Mouse (Mus musculus) lung, adult 2 months (tissue): ENCODE data around the gene Rbfox3. TPM values are rescaled to one million over a fixed set of nuclear protein-coding genes. Genes with fewer than 3 reads are reported as not detected.

Experiments
- DNase-seq: peaks from one replicate; pipeline ENCODE4 v3.0.0; 2022
- H3K4me1 ChIP-seq: fragments of 200-500 bp; 2 replicates; pipeline ENCODE4 v1.6.1; 2011; ENCODE audit warnings: low read length; ENCODE audit not compliant: control insufficient read depth, insufficient read depth
- H3K4me3 ChIP-seq: fragments of 200-500 bp; replicated peaks from 2 replicates; pipeline ENCODE3; 2011; ENCODE audit warnings: low read depth, mild to moderate bottlenecking, control low read depth, low read length; ENCODE audit errors: extremely low read depth
- CTCF ChIP-seq: fragments of 200-500 bp; IDR thresholded peaks from 2 replicates; pipeline ENCODE4 v1.5.1; 2011; ENCODE audit warnings: mild to moderate bottlenecking, low read length, control low read depth; ENCODE audit not compliant: insufficient read depth
- POLR2A ChIP-seq: fragments of 200-500 bp; IDR thresholded peaks from 2 replicates; pipeline ENCODE4 v1.6.1; 2011; ENCODE audit warnings: low read depth, mild to moderate bottlenecking, control low read depth, low read length, borderline replicate concordance; ENCODE audit errors: extremely low read depth
- WGBS: fragments of 180-500 bp; shearing (Covaris S2); methylation state at CpG from one replicate; pipeline ENCODE4 v1.1.7; 2018; 5-methylcytosine and 5-hydroxymethylcytosine counted together
- polyA plus RNA-seq: library from polyadenylated mRNA; depleted of rRNA; stranded (reverse); fragments of >200 nt; gene quantifications from 2 replicates; pipeline ENCODE4 v1.2.3, GENCODE M21; 2012

Rbfox3 gene
- polyA plus RNA-seq, 1 experiment, result 1.3 TPM

DNA sequence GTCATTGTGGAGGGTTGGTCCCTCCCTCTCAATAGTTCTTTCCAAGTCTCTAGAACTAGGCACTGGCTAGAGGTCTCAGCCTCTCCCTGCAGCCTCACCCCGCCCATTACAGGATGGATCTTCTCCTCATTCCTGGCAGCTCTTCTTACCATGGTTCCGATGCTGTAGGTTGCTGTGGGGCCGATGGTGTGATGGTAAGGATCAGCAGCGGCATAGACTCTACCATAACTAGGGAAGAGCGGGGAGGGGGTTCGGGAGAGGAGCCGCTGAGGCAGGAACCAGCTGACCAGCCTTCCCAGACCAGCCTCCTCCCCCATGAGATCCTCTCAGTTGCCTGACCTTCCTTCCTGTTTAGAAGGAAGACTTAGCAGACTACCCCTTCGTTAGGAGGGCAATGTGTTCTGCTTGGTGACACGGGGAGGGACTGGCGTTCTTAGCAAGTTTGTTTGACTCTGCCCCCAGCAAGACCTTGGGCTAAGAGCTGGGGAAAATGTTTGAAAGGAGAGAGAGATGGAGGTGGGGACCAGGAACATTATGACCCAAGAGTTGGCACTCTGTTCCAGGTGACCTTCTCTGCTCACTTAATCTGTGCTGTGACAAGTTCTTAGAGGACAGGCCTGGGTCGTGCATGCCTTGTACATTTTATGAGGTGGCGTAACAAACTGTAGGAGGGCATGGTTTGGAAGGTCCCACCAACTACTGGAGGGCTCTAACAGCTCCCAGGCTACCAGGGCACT, 417.2 kb downstream of the Rbfox3 start:
- H3K4me1 ChIP-seq, result no peaks in the 10 kb centered on the region
- DNase-seq, result no peak
- TF ChIP-seq CTCF, result no peak
- TF ChIP-seq POLR2A, result no peak
- no peak overlapping the region for H3K4me3 ChIP-seq
- WGBS, result 53% methylated on average over 12 of the region's 12 CpGs

DNA sequence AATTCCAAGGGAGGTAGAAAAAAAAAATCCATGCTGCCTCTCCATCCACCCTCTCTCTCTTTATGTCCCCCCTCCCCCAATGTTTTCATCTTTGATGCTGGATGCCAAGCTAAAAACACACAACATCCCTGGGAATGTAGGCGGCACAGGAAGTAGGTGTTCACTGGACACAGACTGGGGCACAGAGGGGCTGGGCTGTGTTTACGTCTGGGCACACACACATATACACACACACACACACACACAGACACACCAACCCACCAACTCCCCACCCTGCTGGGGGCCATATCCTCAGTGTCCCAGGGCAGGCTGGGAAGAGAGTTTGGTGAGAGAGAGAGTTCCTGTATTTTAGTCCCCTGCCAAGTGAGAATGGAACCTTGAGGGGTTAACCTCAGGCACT, 417.9 kb downstream of the Rbfox3 start:
- no peak for DNase-seq
- 68% methylated on average over 2 of the region's 2 CpGs for WGBS
- no peak overlapping the region for H3K4me3 ChIP-seq
- no peaks in the 10 kb centered on the region for H3K4me1 ChIP-seq
- TF ChIP-seq POLR2A (no peak), CTCF (no peak)

DNA sequence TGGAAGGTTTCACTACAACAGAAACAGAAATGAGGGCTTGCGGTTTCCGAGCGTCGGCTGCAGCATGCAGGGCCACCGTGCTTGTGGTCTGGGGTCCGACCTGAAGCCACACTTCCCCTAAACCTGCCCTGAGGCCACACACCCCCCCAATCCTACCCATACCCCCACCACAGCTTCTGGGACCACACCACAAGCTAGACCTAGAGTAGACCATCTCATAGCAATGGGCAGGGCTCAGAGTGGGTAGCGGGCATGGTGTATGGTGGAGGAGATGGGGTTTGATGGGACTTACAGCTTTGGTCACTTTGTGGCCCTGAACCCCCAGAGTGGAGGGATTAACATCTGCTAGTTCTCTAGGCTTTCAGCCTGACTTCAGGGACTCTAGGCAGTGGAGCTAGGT, 420.2 kb downstream of the Rbfox3 start:
- no peak for DNase-seq
- H3K4me1 ChIP-seq, result no peaks in the 10 kb centered on the region
- TF ChIP-seq POLR2A (no peak), CTCF (no peak)
- H3K4me3 ChIP-seq, result no peak overlapping the region
- 83% methylated on average over 7 of the region's 7 CpGs for WGBS

DNA sequence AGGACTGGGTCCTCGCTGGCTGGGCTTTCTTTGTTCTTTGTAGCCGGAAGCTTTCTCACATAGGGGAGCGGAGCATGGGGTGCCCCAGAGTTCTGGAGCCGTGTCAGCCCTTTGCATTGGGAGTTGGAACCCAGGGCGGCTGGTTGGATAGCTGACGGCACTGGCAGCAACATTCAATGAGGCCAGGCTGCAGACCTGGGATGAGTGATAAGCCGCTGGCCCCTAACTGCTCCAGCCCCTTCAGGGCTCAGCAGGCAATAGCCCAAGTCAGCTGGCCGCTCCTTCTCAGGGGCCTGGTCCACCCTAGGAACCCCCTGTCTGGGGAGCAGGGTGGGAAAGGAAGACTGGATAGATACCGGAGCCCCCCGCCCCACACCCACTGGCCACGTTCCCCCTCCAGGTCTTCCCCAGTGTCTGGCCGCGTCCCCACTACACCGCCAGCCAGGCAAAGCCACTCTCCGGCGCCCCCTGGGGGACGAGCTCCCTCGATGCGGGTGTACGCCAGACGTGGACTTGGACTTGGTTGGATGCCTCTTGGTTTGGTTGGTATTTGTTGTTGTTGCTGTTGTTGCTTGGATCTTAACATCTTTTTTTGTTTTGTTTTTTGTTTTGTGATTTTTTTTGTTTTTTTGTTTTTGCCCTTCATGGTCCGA, 420.7 kb downstream of the Rbfox3 start:
- 25% methylated on average over 22 of the region's 22 CpGs for WGBS
- no peak overlapping the region for H3K4me3 ChIP-seq
- no peaks in the 10 kb centered on the region for H3K4me1 ChIP-seq
- TF ChIP-seq POLR2A, result no peak
- peak; percentile 65 for TF ChIP-seq CTCF
- DNase-seq, result peak; percentile 83

DNA sequence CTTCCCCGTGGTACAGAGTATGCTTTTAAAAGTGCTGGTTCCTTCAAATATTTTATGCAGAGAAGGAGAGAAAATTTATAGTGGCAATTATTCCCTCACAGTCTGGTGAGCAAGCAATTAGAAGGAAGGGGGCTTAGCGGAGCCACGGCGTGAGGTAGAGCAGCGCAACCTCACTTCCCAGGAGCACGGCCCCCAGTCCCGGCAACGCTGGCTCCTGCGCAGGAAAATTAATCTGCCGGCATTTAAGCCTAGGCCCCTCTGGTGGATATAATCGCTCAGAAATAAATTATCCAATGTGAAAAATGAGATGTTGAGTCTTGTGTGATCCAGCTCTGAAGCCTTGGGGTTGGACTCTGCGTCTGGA, 422.5 kb downstream of the Rbfox3 start:
- no peak overlapping the region for H3K4me3 ChIP-seq
- TF ChIP-seq CTCF (no peak), POLR2A (no peak)
- no peaks in the 10 kb centered on the region for H3K4me1 ChIP-seq
- 89% methylated on average over 12 of the region's 12 CpGs for WGBS
- no peak for DNase-seq

DNA sequence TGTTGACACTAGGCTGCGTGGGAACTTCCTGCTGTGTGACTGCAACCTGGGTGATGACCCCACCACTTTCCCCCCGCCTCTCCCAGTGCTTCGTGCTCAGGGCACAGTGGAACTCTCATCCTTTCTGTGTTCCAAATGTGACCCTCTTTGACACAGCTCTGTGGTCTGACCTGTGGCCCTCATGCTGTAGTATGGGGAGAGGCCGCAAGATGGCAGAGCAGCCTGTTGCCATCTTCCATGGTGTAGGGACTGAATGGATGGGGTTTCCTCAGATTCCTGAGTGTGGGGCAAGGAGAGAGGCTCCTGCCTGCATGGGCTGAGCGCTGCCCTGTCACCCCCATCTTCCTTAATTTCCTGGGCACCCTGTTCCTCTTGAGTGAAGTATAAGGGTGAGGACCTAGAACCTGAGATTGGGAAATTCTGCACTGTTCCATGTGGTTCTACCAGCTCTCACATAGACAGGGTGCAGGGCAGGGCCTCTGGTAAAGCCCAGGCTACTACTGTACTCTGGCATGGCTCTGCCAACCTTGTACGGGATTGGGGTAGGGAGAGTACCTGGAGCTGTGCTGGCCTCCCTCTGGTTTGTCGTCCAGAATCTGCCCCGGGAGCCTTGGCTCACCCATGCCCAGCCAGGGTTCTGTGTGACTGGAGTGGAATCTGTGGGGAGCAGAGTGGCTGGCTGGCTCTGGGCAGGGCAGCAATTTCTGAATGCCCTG, 423.0 kb downstream of the Rbfox3 start:
- no peak for TF ChIP-seq POLR2A
- no peak for TF ChIP-seq CTCF
- DNase-seq, result no peak
- 76% methylated on average over 8 of the region's 8 CpGs for WGBS
- Histone ChIP-seq H3K4me3 (no peak overlapping the region), H3K4me1 (no peaks in the 10 kb centered on the region)

DNA sequence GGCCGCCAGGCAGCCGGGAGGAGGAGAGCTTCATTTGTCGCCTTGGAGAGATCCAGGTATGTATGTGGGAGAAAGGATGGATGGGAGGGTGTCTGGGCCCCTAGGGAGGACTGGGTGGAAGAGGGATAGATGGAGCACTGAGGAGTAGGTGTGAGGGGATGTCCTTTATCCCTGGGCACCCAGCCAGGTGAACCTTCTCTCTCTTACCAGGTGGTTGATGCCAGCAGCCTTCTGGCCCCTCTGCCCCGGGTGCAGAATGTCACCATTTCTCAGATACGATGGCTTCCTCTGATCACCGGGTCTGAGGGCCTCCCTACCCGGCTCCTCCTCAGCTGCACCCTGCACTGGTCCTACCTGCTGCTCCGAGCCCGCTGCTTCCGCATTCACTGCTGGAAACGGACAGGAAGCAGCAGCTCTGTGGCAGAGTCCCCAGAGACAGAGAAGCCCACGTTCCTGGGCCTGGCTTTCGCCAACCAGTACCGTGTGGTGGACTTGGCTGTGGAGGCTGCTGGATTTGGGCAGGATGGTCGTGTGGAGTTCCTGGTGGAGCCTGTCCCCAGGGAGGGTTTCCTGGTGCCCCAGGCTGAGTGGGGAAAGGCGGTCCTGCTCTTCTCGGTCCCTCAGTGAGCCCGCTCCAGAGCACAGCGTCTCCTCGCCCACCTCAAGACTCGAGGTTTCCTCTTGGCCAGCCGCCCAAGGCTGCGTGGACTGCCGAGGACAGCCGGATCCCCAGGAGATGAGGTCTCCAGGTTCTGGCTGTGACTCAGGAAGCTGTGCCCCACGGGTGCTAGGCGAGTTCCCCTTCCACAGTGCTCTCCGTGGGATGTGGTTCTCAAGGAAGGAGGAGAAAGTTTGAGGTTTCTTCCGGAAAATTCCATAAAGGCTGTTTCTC, 424.3 kb downstream of the Rbfox3 start:
- Histone ChIP-seq H3K4me1 (no peaks in the 10 kb centered on the region), H3K4me3 (no peak overlapping the region)
- WGBS, result 71% methylated on average over 29 of the region's 29 CpGs
- DNase-seq, result no peak
- no peak for TF ChIP-seq CTCF
- TF ChIP-seq POLR2A, result no peak

DNA sequence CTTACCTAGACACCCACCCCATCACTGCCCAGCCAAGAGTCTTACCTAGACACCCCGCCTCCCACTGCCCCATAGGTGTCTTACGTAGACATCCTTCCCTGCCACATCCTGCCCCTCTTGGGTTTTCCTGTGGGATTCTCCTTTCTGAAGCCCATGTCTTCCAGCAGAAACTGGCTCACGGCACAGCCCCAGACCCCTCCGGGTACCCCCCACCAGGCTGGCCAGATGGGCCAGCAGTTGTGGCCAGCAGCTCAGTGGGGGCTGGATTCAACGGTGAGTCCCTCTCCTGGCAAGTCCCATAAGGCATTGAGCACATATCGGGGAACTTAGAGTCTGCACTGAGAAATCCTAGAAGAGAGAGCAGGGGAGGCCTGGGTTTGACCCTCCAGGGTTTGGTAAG, 425.1 kb downstream of the Rbfox3 start:
- no peak for DNase-seq
- TF ChIP-seq POLR2A, result no peak
- no peak for TF ChIP-seq CTCF
- H3K4me3 ChIP-seq, result no peak overlapping the region
- 87% methylated on average over 6 of the region's 6 CpGs for WGBS
- H3K4me1 ChIP-seq, result no peaks in the 10 kb centered on the region

DNA sequence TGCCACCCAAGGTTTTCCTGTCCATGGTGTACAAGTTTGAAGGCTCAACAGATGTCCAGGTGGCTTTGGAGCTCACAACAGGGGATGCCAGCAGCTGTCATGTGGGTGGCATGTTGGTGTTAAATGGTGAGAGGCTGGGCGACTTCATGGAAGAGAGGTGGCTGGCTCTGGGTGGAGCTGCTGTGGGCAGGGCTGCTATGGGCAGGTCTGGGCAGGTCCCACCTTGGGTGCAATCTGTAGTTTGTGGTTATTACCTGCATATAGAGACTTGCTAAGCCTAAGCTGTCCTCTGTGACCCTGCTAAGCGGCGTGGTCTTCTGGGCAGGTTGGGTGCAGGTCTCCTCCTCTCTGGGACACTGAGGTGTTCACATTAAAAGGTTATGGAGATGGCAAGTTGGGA, 425.6 kb downstream of the Rbfox3 start:
- no peak for TF ChIP-seq CTCF
- no peak for TF ChIP-seq POLR2A
- Histone ChIP-seq H3K4me3 (no peak overlapping the region), H3K4me1 (no peaks in the 10 kb centered on the region)
- DNase-seq, result no peak
- WGBS, result 83% methylated on average over 3 of the region's 3 CpGs
